Mouse (Mus musculus) cortical plate, adult 2 months (tissue): ENCODE data around the gene Adamts6.

Source experiments
- CTCF ChIP-seq: fragments of 200-500 bp; IDR thresholded peaks from 2 replicates; pipeline ENCODE4 v1.5.1; 2011; ENCODE audit warnings: mild to moderate bottlenecking, control low read depth, low read length; ENCODE audit not compliant: insufficient read depth; ENCODE audit errors: extremely low read depth
- POLR2A ChIP-seq: fragments of 200-500 bp; IDR thresholded peaks from 2 replicates; pipeline ENCODE4 v1.6.1; 2011; ENCODE audit warnings: mild to moderate bottlenecking, low read length, control low read depth; ENCODE audit not compliant: insufficient read depth; ENCODE audit errors: extremely low read depth

DNA sequence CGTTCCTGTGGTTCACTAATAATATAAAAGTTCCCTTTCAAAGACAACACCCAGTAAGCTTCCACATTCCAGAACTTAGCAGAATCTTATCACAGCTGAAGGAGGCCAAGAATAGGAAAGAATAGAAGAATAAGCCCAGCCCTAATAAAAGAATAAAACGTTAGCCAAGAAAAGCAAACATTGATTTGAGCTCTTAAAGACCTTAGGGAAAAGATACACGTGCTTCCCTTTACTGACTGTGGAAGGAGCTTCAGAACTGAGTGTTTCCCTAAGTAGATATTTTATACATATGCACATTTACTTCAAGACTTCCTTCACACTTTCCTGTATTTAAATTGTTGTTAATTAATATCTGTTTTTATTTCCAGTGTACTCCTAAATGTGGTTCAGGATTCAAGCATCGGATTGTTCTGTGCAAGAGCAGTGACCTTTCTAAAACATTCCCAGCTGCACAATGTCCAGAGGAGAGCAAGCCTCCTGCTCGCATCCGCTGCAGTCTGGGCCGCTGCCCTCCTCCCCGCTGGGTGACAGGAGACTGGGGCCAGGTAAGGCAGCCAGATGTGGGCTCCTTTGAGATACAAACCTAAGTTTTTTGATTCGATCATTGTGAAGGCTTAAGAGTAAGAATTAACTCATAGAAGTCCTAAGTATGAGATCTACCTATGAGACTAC lies 188.8 kb downstream of the Adamts6 start:
- no peak for TF ChIP-seq CTCF
- no peak for TF ChIP-seq POLR2A
